Mouse (Mus musculus) cerebellum, postnatal 14 days (tissue): ENCODE data around the gene Klk7.

Experiments
- DNase-seq, 2 experiments: peaks; one replicate each; pipeline ENCODE4 v3.0.0; 2021; ENCODE audit warnings: mixed read lengths in 2 of 2

Gene Klk7

DNA sequence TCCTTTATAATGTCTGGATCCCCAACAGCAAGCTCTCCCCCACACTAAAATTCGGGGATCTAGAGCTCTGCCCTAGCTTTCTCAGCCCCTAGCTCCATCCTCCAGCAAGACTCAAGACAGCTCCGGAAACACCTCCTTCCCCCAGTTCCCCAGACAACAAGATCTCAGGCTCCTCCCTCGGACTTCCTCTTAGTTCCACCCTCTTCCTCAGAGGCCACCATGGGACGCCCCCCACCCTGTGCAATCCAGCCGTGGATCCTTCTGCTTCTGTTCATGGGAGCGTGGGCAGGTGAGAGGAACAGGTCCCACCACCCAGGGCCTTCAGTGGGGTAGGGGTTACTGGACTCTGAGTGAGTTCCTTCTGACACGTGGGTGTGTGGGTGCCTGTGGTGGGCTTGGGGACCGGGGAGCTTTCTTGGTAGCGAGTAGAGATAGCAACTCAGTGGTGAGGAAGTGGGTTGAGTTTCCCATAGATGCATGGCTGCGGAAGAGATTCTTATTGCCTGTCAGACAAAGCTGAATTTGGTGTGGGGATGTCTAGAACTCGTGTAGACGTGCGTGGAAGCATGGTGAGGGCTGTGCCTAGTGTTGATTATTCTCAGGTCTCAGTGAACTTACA lies 13.1 kb upstream of the Klk7 start:
- no peak for DNase-seq

DNA sequence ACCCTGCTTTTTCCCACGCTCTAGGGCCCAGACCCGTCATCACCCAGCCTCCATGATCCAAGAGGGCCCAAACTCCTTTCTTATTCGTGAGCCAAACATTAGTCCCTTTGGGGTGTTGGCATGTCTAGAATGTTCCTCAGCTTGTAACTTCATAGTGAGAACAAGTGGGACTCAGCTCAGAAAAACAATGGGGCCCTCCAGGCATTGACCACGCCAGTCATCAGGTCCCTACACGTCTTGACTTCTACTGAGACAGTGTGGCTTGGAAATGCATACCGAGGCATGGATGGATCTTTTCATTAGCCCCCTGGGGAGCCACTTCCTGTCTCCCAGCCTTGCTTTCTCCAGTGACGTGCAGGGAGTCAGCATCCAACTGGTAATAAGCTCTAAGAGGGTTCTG lies 11.2 kb upstream of the Klk7 start:
- DNase-seq: no peak

DNA sequence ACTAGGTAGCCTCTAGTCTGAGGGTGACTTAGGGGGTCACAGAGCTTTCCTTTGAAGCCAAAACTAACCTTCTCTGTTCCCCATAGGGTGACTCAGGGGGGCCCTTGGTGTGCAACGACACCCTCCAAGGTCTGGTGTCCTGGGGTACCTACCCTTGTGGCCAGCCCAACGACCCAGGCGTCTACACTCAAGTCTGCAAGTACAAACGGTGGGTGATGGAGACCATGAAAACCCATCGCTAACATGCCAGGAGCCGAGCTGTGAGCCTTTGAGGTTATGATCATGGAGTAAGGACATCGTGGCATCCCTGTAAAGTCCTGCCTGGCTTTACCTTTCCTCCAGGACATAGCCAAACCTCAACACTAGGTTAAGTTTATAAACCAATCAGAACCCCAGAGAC lies 4.1 kb downstream of the Klk7 start:
- no peak for DNase-seq

DNA sequence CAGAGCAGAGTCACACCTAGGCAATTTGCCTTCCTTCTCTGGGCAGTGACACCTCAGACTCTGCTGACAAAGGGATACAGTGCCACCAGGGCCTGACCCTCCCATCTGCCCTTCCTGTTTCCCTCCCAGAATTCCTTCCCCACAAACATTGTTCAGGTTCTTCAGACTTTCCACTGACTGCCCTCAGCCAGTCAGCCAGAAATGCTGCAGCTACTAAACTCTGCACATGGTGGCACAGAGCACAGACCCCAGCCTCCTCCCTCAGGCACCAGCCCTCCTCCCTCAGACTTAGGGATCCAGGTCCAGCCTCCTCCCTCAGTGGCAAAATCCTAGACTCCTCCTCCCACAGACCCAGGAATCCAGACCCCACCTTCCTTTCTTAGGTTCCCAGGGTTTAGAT lies 5.7 kb downstream of the Klk7 start:
- no peak for DNase-seq

DNA sequence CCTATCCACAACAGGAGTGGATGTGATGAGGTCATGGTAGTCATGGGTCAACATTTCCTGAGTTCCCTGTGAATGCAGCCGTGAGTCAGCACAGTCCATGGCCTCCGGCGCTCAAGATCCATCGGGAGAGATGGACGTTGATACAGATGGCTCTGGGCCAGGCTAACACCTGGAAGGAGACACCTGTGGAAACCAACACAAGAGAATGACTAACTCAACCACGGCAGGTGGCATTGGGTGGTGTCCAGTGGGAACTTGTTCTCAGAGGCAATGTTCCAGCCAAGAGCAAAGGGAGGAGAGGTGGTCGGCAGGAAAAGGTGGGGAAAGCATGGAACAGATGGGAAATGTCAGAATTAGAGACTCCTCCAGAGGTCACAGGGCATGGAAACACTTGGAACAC lies 10.5 kb downstream of the Klk7 start:
- no peak for DNase-seq

DNA sequence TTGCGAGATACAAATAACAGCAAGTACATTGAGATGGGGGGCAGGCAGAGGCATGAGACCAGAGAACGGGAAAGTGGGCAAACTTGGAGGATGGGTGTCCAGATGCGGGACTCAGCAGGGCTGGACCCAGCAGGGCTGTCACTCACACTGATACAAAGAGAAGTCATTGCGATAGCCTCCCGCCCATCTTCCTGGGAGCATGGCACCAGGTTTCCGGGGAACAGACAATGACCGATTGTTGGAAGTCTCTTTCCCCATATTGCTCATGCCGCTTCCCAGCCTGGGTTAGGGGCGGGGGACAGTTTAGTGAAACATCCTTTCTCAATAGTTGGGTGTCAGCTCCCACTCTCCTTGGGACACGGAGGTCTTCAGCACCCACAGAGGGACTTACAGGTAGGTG lies 13.1 kb downstream of the Klk7 start, which contains the start of gene Klk6:
Gene Klk6, plus strand, starts transcription at position 301 of the 400 bp plus-strand sequence.
- no peak for DNase-seq

DNA sequence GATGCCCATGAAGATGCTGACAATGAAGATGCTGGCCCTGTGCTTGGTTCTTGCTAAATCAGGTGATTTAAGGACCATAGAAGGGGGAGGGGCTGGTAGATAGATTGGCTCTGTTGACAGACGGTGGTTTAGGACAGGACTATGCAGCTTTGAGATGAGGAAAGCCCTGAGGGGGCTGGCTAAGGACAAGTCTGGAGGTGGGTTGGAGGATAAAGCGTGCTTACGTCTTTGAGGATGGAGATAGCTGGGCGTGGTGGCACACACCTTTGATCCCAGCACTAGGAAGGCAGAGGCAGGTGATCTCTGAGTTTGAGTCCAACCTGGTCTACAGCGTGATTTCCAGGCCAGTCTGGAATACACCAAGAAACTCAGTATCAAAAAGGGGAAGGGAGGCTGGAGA lies 15.0 kb downstream of the Klk7 start:
- no peak for DNase-seq

DNA sequence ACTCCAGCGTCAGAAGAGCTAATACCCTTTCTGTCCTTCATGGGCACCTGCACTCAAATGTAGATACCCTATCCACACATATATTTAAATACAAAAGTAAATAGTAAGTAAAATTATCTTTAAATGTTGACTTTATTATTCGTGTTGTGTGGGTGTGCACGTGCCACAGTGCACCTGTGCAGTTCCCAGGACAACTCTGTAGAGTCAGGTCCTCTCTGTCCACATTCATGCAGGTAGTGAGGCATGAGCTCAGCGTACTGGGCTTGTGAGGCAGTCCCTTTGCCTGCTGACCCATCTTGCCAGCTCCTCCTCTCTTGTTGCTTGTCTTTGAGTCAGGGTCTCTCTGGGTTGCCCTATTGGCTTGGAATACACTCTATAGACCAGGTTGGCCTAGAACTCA lies 16.6 kb downstream of the Klk7 start:
- no peak for DNase-seq

DNA sequence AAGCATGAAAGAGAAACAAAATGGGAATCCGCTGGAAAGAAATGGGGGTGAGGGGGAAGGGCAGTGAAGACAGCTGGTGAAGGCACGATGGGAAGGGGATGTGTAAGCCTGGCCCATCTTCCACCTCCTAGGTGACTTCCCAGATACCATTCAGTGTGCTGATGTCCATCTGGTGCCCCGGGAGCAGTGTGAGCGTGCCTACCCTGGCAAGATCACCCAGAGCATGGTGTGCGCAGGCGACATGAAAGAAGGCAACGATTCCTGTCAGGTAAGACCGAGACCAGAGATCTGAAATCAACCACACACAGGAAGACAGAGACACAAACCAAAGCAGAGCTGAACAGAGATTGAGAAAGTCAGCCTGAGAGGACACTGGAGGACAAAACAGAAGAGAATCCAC lies 17.9 kb downstream of the Klk7 start:
- DNase-seq: no peak

DNA sequence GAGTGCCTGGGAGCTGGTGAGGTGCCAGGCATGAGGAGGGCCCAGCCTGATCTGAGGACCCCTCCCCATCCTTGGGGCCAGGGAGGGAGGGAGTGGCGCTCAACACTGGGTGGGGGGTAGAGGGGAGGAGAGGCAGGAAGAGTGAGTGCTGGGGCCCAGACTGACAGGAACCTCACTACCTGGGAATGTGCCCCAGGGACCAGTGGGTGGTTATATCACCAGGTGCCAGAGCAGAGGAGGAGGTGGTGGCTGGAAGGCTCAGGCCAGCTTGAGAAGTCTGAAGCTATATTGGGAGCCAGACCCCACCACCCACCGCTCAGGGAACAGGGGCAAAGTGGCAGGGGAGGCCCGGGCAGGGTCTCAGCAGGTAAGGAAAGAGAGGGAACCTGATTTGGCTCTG lies 30.6 kb downstream of the Klk7 start, which contains the start of gene Klk5:
Gene Klk5, plus strand, starts transcription at position 271 of the 400 bp plus-strand sequence.
- no peak for DNase-seq

DNA sequence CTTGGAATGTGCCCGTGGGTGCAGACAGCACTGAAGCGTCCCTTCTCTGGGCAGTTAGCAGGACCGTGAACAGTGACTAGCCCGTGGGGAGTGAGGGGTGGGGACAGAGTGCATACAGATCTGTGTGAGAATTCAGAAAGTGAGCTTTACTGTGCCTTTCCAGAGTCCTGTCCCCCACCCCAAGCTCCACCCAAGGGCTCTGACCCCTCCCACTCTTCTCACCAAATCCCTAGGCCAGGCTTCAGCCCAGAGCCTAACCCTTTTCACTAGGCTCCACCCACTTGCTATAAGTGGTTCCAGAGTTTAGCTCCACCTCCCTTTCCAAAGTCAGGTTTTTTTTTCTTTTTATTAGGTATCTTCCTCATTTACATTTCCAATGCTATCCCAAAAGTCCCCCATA lies 32.7 kb downstream of the Klk7 start:
- DNase-seq: no peak

DNA sequence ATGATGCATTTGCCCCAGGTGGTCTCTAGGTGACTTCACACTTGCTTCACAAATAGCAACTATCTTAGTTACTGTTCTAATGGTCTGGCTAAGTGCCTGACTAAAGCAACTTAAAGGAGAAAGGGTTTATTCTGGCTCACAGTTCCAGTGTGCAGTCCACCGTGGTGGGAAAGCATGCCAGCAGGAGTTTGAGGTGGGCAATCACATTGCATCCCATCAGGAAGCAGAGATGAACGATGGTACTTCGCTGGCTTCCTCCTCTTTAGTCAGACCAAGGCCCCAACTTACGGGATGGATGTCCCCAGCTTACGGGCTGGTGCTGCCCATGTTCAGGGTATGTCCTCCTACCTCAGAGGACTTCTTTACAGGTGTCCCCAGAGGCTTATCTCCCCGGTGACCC lies 40.5 kb downstream of the Klk7 start:
- no peak for DNase-seq

DNA sequence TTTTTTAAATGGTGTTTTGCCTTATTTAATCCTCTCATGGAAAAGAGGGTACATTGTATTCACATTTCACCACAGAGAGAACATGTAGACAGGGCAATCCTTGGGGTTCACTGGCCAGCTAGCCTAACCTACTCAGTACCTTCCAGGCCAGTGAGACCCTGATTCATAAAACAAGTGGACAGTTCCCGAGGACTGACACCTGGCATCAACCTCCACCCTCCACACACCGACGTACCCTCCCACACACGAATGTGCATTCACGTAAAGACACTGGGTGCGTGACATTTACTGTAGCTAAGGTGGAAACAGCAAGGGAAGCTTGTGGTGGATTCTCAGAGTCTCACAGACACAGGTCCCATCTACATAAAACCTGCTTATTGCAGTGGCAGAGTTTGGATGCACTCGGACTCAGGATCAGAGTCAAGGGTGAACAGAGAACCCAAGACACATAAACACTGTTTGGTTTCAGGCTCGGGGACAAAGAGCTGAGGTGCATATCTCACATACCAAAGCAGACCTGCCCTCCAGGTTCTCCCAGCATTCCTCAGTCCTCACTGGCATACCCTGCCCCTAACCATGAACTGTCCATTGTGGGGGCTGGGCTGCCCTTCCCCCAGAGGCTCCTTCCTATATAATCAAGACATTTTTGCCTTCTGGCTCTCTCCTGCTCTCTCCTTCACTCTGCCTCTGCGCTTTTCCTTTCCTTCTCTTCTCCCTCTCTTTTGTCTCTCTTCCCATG lies 43.7 kb downstream of the Klk7 start:
- DNase-seq: no peak

DNA sequence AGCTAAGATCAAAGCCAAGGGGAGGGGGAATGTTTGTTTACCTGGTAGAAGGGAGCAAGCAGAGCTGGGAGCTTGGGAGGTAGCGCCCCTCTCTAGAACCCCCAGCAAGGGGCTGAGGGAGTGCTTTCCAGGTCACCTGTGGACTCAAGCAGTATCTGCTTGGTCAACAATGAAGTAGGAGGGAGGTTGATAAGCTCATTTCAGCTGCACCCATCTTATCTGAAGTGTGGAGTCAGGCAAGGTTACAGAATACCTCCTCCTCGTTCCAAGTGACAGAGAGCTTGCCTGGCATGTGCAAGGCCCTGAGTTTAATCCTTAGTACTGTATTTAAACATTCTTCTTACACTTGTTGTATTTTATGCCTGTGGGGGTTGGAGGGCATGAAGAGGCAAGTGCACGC lies 44.6 kb downstream of the Klk7 start:
- DNase-seq: no peak

DNA sequence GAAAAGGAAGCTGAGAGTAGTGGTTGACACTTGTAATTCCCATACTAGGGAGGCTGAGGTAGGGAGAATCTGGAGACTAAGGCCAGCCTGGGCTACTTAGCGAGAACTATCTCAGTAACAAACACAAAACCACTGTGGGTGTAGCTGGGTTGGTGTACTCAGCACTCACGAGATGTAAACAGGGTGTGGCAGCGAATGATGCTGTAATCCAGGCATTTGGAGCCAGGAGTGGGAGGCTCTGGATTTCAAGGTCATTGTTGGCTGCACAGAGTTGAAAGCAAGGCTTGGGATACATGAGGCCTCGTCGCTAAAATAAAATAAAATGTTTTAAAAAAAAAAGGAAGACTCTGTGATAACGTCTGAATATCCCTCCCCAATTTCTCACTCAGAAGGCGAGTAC lies 45.2 kb downstream of the Klk7 start:
- no peak for DNase-seq

DNA sequence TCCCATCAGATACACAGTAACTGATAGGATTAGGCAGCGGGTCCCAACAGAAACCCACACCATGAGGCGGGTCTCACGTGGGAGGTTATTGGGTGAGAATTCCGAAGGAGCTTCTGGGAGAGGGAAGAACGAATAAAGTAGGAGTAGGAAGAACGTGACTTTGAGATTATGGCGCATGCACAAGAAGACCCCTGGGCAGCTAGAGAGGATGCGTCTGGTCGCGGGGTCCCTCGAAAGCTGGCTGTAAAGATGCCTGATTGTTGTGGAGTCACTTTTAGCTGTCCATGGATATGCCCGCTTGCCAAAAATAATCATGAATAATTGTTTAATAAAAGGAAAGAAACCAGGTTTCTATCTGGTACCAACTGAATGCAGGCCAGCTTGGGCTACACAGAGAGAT lies 46.4 kb downstream of the Klk7 start:
- no peak for DNase-seq

DNA sequence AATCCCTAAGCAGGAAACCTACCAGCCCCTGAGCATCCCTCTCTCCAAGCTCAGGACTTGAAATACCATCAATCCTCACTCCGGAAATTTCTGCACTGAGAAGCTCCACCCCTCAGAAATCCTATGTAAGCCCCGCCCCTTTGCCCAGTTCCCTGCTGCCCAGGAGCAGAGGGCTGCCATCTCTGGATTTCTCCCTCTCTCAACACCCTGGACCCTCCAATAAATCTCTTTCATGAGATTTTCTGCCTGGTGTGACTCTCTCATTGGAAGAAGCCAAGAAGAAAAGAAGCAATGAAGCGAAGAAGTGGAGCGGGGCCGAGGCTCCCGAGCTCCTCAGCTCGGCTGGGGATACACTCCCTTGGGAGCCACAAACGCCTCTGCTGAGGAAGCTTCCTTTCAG lies 49.3 kb downstream of the Klk7 start:
- no peak for DNase-seq
